Mouse (Mus musculus) erythroblast, embryonic 14.5 days (primary cell): ENCODE results near the gene Chrdl1.

Source experiments
- GATA1 ChIP-seq: IDR thresholded peaks from 2 replicates; pipeline ENCODE4 v1.6.1; 2012; ENCODE audit warnings: low read length, inconsistent platforms, mixed read lengths
- TAL1 ChIP-seq: IDR thresholded peaks from 3 replicates; pipeline ENCODE4 v1.6.1; 2012; ENCODE audit warnings: low read length, inconsistent platforms, mixed read lengths

DNA sequence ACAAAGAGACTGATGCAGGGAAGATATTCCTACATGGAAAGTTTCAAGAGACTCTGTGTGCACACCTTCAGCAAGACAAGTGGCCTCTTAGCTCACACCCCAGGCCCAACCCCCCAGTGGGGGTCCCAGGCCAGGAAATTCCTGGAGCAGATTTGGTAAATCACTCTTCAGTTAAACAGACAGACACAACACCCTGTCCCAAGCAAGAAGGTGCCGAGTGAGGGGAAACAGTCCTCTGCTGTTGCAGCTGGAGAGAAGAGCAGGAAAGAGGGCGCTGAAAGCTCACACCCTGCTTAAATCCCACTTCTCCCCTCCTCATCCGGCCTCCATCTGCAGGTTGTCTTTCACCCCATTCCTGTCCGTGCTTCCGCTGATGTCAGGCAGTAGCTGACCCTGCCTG is 58.2 kb downstream of the Chrdl1 start:
- TF ChIP-seq GATA1 (no peak), TAL1 (no peak)
